In the genomic region with DNA sequence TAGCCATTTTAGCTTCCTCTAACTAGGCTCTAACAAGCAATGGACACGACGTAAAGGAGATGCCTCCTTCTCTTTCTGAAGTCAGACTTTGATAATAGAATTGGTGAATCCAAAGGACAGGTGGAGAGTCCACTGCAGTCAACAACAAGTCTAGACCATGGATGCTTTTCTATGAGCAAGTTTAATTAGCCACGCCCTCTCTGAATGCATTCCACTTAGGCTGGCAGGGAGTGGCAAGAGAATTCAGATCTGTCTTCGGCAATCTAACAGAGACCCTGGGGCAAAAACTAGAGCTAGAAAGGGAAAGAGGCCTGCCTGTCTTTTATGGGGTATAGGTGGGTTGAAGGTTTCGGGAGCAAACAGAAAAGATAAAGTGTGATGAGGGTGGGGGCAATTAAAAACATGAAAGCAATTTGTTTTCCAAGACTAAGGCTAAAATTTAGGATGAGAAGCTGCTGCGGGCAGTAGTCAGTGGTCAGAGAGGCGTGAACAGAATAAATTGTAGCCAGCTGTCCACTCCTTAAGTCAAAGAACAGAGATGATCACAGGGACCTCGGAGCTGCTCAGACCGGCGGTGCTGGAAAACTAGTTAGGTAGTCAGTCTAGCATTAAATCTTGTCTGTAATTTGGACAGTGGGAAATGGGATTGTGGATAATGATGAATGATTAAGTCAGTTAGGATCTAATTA, we compare ENCODE assay signal across 12 mouse cellular contexts. TPM values are rescaled to one million over a fixed set of nuclear protein-coding genes. Genes with fewer than 3 reads are reported as not detected.
DNase-seq lines count a peak whose midpoint lies in the region; ATAC-seq lines count a peak whose summit lies in the region.
"Had no signal": no experiment of that assay in that cellular context is flagged by ENCODE, and none has a peak within 500 bp of the region (broad histone marks: within the 10 kb centered on the region; RNA-seq: fewer than 3 reads in every experiment).

No protein-coding gene starts in this region.

- no peak overlapping the region for H3K4me3 ChIP-seq in embryonic facial prominence, embryonic 11.5 days (ENCODE audit: low read depth, low read length)
- no peak overlapping the region for H3K4me3 ChIP-seq in embryonic facial prominence, embryonic 10.5 days
- H3K4me3 ChIP-seq in midbrain, embryonic 14.5 days (replicated peaks; ENCODE audit: low read depth, low read length), result no peak overlapping the region
- H3K4me3 ChIP-seq: liver, embryonic 13.5 days had no signal

- no peak overlapping the region for H3K9ac ChIP-seq in embryonic facial prominence, embryonic 11.5 days (replicated peaks; ENCODE audit: low read length)
- no peak overlapping the region for H3K9ac ChIP-seq in midbrain, embryonic 14.5 days (replicated peaks; ENCODE audit: low read length)
- H3K9ac ChIP-seq: liver, embryonic 13.5 days had no signal

- DNase-seq in embryonic facial prominence, embryonic 11.5 days (ENCODE audit: low spot score), result peak; percentile 27
- no peak for DNase-seq in embryonic facial prominence, embryonic 10.5 days (ENCODE audit: low spot score)
- DNase-seq in ZHBTc4 (ENCODE audit: low read depth, low spot score), result peak; percentile 51
- peak; percentile 51 to 69 for DNase-seq in kidney, adult 8-10 months
- DNase-seq in midbrain, embryonic 14.5 days, result peak; percentile 20
- DNase-seq in urinary bladder, adult 2 months (ENCODE audit: low spot score), result no peak
- DNase-seq in adrenal gland, postnatal 36 days, result no peak
- no peak for DNase-seq in lung, postnatal 36 days
- DNase-seq: liver, embryonic 13.5 days; thymus, postnatal 25 days had no signal

- H3K27me3 ChIP-seq in embryonic facial prominence, embryonic 11.5 days (ENCODE audit: control insufficient read depth, insufficient read depth, low read length), result no peaks in the 10 kb centered on the region
- H3K27me3 ChIP-seq in embryonic facial prominence, embryonic 10.5 days (replicated peaks; ENCODE audit: low read depth, poor library complexity, severe bottlenecking), result no peaks in the 10 kb centered on the region
- no peaks in the 10 kb centered on the region for H3K27me3 ChIP-seq in midbrain, embryonic 14.5 days (ENCODE audit: control insufficient read depth, insufficient read depth, low read length)
- H3K27me3 ChIP-seq: liver, embryonic 13.5 days had no signal

- no peaks in the 10 kb centered on the region for H3K4me1 ChIP-seq in embryonic facial prominence, embryonic 11.5 days (ENCODE audit: control insufficient read depth, insufficient read depth, low read length)
- peaks cover 16% of the 10 kb centered on the region for H3K4me1 ChIP-seq in embryonic facial prominence, embryonic 10.5 days
- peaks cover 13% of the 10 kb centered on the region for H3K4me1 ChIP-seq in midbrain, embryonic 14.5 days (ENCODE audit: control insufficient read depth, insufficient read depth, low read length)

- WGBS in embryonic facial prominence, embryonic 11.5 days, result 53% methylated on average over 10 of the region's 10 CpGs
- WGBS in embryonic facial prominence, embryonic 10.5 days, result 61% methylated on average over 10 of the region's 10 CpGs
- 60% methylated on average over 10 of the region's 10 CpGs for WGBS in midbrain, embryonic 14.5 days

- no peak overlapping the region for H3K4me2 ChIP-seq in embryonic facial prominence, embryonic 11.5 days (ENCODE audit: low read depth, low read length)
- H3K4me2 ChIP-seq in midbrain, embryonic 14.5 days (ENCODE audit: low read length), result peak overlapping the region; percentile 35
- H3K4me2 ChIP-seq: liver, embryonic 13.5 days had no signal

- no peaks in the 10 kb centered on the region for H3K36me3 ChIP-seq in embryonic facial prominence, embryonic 11.5 days (replicated peaks; ENCODE audit: control insufficient read depth, insufficient read depth, low read depth, low read length)
- H3K36me3 ChIP-seq in embryonic facial prominence, embryonic 10.5 days (replicated peaks), result peaks cover 4% of the 10 kb centered on the region; the same call in 1 of the 2 replicates
- H3K36me3 ChIP-seq in midbrain, embryonic 14.5 days (ENCODE audit: control insufficient read depth, insufficient read depth, low read length), result no peaks in the 10 kb centered on the region
- H3K36me3 ChIP-seq: liver, embryonic 13.5 days had no signal

- ATAC-seq in embryonic facial prominence, embryonic 11.5 days (replicated peaks; ENCODE audit: insufficient number of reproducible peaks, low FRiP score, low TSS enrichment, low read depth), result no peak
- ATAC-seq in midbrain, embryonic 14.5 days (ENCODE audit: low FRiP score, low TSS enrichment), result 0 out of 2 replicates have a peak, but pooled peaks have one; percentile 11
- ATAC-seq: inflammation-experienced regulatory T-cells, adult 6 months had no signal

- H3K27ac ChIP-seq in embryonic facial prominence, embryonic 11.5 days (replicated peaks; ENCODE audit: low read depth, low read length), result no peak overlapping the region
- H3K27ac ChIP-seq in embryonic facial prominence, embryonic 10.5 days (replicated peaks), result no peak overlapping the region
- H3K27ac ChIP-seq in midbrain, embryonic 14.5 days (replicated peaks; ENCODE audit: low read depth, low read length), result 0 out of 2 replicates have a peak overlapping the region, but pooled peaks have one; percentile 55
- H3K27ac ChIP-seq: liver, embryonic 13.5 days; macrophage had no signal

- no peaks in the 10 kb centered on the region for H3K9me3 ChIP-seq in embryonic facial prominence, embryonic 11.5 days (replicated peaks; ENCODE audit: control insufficient read depth, low read length)
- H3K9me3 ChIP-seq in embryonic facial prominence, embryonic 10.5 days, result no peaks in the 10 kb centered on the region
- no peaks in the 10 kb centered on the region for H3K9me3 ChIP-seq in midbrain, embryonic 14.5 days (ENCODE audit: control insufficient read depth, low read length)
- H3K9me3 ChIP-seq: liver, embryonic 13.5 days had no signal

RNA-seq across cellular contexts. Expression of gene Eml4, which starts 27.2 kb away (rescaled TPM):
- polyA plus RNA-seq in embryonic facial prominence, embryonic 11.5 days (2014; fragmentation: Nextera tagmentation; extraction: Ambion mirVana), result 65.6 and 65.7 TPM in 2 replicates
- polyA plus RNA-seq in embryonic facial prominence, embryonic 10.5 days (2016; fragmentation: Nextera tagmentation; extraction: Ambion mirVana), result 56.0 and 58.3 TPM in 2 replicates
- 24.9 and 38.9 TPM in 2 replicates for polyA plus RNA-seq in midbrain, embryonic 14.5 days (2014; fragmentation: Nextera tagmentation; extraction: Ambion mirVana)
- 17.4 and 19.6 TPM in 2 replicates for polyA plus RNA-seq in urinary bladder, adult 2 months (2012; rRNA removed)
- total RNA-seq in adrenal gland, postnatal 36 days (2021), result 10 to 100 TPM; 21.0 to 23.3 TPM

Comparison
In these comparisons a context has a peak if more than half of its experiments do, and no peak if none do; other contexts are left out.
1. DNase-seq: peak in embryonic facial prominence, embryonic 11.5 days (single experiment), ZHBTc4 (single experiment), kidney, adult 8-10 months (2 of 2) and midbrain, embryonic 14.5 days (single experiment); none in embryonic facial prominence, embryonic 10.5 days (single experiment), urinary bladder, adult 2 months (single experiment), adrenal gland, postnatal 36 days (0 of 2) and lung, postnatal 36 days (single experiment).